Mouse (Mus musculus): ENCODE data around the gene Narf. TPM values are rescaled to one million over a fixed set of nuclear protein-coding genes. Genes with fewer than 3 reads are reported as not detected.
A peak's percentile ranks its signal among the peaks of the same experiment; 100 is the strongest.

Narf gene
- polyA plus RNA-seq, 1 experiment from 2014 or later = 118 TPM

- Histone ChIP-seq H3K27ac (ENCODE audit: low read length) (peak within 1 kb of the TSS; percentile 77), H3K36me3 (ENCODE audit: control insufficient read depth, insufficient read depth) (no peaks in the 10 kb centered on the region), H3K27me3 (ENCODE audit: control insufficient read depth, insufficient read depth, low read depth, low read length) (no peaks in the 10 kb centered on the region), H3K9me3 (replicated peaks; ENCODE audit: control insufficient read depth, low read length) (no peaks in the 10 kb centered on the region), H3K4me1 (ENCODE audit: control insufficient read depth, low read depth, low read length) (peaks cover 17% of the 10 kb centered on the region), H3K4me3 (ENCODE audit: low read depth, low read length) (peak within 1 kb of the TSS; percentile 86), H3K4me2 (ENCODE audit: low read depth, low read length) (peak within 1 kb of the TSS; percentile 88), H3K9ac (ENCODE audit: low read depth, low read length) (peak within 1 kb of the TSS; percentile 76)
- ATAC-seq (ENCODE audit: low read depth) = peak; percentile 99
- under 1% methylated on average over 70 of the region's 70 CpGs for WGBS (ENCODE audit: insufficient replicate concordance)
These were observed 32.7 kb upstream of the Narf start, which contains the start of the genes Hexdc and Ogfod3 for GRCm38 (mm10) chr11:121204161-121205006. Gene Hexdc, plus strand, starts transcription at chr11:121204433. Gene Ogfod3, minus strand, starts transcription at chr11:121204711.

GRCm38 (mm10) chr11:121216831-121217230 lies 20.2 kb upstream of the Narf start:
- H3K9ac ChIP-seq (ENCODE audit: low read depth, low read length) = no peak overlapping the region
- WGBS (ENCODE audit: insufficient replicate concordance) = 67% methylated on average over 3 of the region's 3 CpGs
- no peaks in the 10 kb centered on the region for H3K9me3 ChIP-seq (replicated peaks; ENCODE audit: control insufficient read depth, low read length)
- H3K4me3 ChIP-seq (ENCODE audit: low read depth, low read length) = no peak overlapping the region
- no peak overlapping the region for H3K4me2 ChIP-seq (ENCODE audit: low read depth, low read length)
- no peaks in the 10 kb centered on the region for H3K4me1 ChIP-seq (ENCODE audit: control insufficient read depth, low read depth, low read length)
- no peaks in the 10 kb centered on the region for H3K27me3 ChIP-seq (ENCODE audit: control insufficient read depth, insufficient read depth, low read depth, low read length)
- no peak overlapping the region for H3K27ac ChIP-seq (ENCODE audit: low read length)
- ATAC-seq (ENCODE audit: low read depth) = no peak
- H3K36me3 ChIP-seq (ENCODE audit: control insufficient read depth, insufficient read depth) = peaks cover 8% of the 10 kb centered on the region

- no peaks in the 10 kb centered on the region for H3K27me3 ChIP-seq (ENCODE audit: control insufficient read depth, insufficient read depth, low read depth, low read length)
- H3K9ac ChIP-seq (ENCODE audit: low read depth, low read length) = no peak overlapping the region
- ATAC-seq (ENCODE audit: low read depth) = no peak
- H3K9me3 ChIP-seq (replicated peaks; ENCODE audit: control insufficient read depth, low read length) = no peaks in the 10 kb centered on the region
- no peak overlapping the region for H3K27ac ChIP-seq (ENCODE audit: low read length)
- peaks cover 35% of the 10 kb centered on the region for H3K36me3 ChIP-seq (ENCODE audit: control insufficient read depth, insufficient read depth)
- no peak overlapping the region for H3K4me3 ChIP-seq (ENCODE audit: low read depth, low read length)
- WGBS (ENCODE audit: insufficient replicate concordance) = 84% methylated on average over 11 of the region's 11 CpGs
- H3K4me2 ChIP-seq (ENCODE audit: low read depth, low read length) = no peak overlapping the region
- no peaks in the 10 kb centered on the region for H3K4me1 ChIP-seq (ENCODE audit: control insufficient read depth, low read depth, low read length)
These were observed 17.3 kb upstream of the Narf start for GRCm38 (mm10) chr11:121219776-121220175.

- 90% methylated on average over 5 of the region's 5 CpGs for WGBS (ENCODE audit: insufficient replicate concordance)
- H3K36me3 ChIP-seq (ENCODE audit: control insufficient read depth, insufficient read depth) = peaks cover 42% of the 10 kb centered on the region
These were observed 16.3 kb upstream of the Narf start for GRCm38 (mm10) chr11:121220771-121221170.

GRCm38 (mm10) chr11:121221321-121222010 lies 15.6 kb upstream of the Narf start:
- H3K4me1 ChIP-seq (ENCODE audit: control insufficient read depth, low read depth, low read length) = no peaks in the 10 kb centered on the region
- peaks cover 43% of the 10 kb centered on the region for H3K36me3 ChIP-seq (ENCODE audit: control insufficient read depth, insufficient read depth)
- H3K9me3 ChIP-seq (replicated peaks; ENCODE audit: control insufficient read depth, low read length) = no peaks in the 10 kb centered on the region
- no peaks in the 10 kb centered on the region for H3K27me3 ChIP-seq (ENCODE audit: control insufficient read depth, insufficient read depth, low read depth, low read length)
- no peak overlapping the region for H3K9ac ChIP-seq (ENCODE audit: low read depth, low read length)
- no peak overlapping the region for H3K4me3 ChIP-seq (ENCODE audit: low read depth, low read length)
- no peak for ATAC-seq (ENCODE audit: low read depth)
- H3K4me2 ChIP-seq (ENCODE audit: low read depth, low read length) = no peak overlapping the region
- WGBS (ENCODE audit: insufficient replicate concordance) = 57% methylated on average over 6 of the region's 6 CpGs
- H3K27ac ChIP-seq (ENCODE audit: low read length) = no peak overlapping the region

More at GRCm38 (mm10) chr11:121220771-121221170, 16.3 kb upstream of the Narf start:
- Histone ChIP-seq H3K27ac (ENCODE audit: low read length) (no peak overlapping the region), H3K9me3 (replicated peaks; ENCODE audit: control insufficient read depth, low read length) (no peaks in the 10 kb centered on the region), H3K4me1 (ENCODE audit: control insufficient read depth, low read depth, low read length) (no peaks in the 10 kb centered on the region), H3K27me3 (ENCODE audit: control insufficient read depth, insufficient read depth, low read depth, low read length) (no peaks in the 10 kb centered on the region), H3K9ac (ENCODE audit: low read depth, low read length) (no peak overlapping the region), H3K4me3 (ENCODE audit: low read depth, low read length) (no peak overlapping the region), H3K4me2 (ENCODE audit: low read depth, low read length) (no peak overlapping the region)
- ATAC-seq (ENCODE audit: low read depth) = no peak

- H3K9ac ChIP-seq (ENCODE audit: low read depth, low read length) = peak overlapping the region; percentile 77
- 12% methylated on average over 21 of the region's 21 CpGs for WGBS (ENCODE audit: insufficient replicate concordance)
- H3K4me2 ChIP-seq (ENCODE audit: low read depth, low read length) = peak overlapping the region; percentile 74
- H3K27me3 ChIP-seq (ENCODE audit: control insufficient read depth, insufficient read depth, low read depth, low read length) = no peaks in the 10 kb centered on the region
- peaks cover 35% of the 10 kb centered on the region for H3K4me1 ChIP-seq (ENCODE audit: control insufficient read depth, low read depth, low read length)
- peaks cover 23% of the 10 kb centered on the region for H3K36me3 ChIP-seq (ENCODE audit: control insufficient read depth, insufficient read depth)
- peak overlapping the region; percentile 83 for H3K27ac ChIP-seq (ENCODE audit: low read length)
- peak; percentile 17 for ATAC-seq (ENCODE audit: low read depth)
- no peaks in the 10 kb centered on the region for H3K9me3 ChIP-seq (replicated peaks; ENCODE audit: control insufficient read depth, low read length)
- peak overlapping the region; percentile 73 for H3K4me3 ChIP-seq (ENCODE audit: low read depth, low read length)
These were observed 8.7 kb upstream of the Narf start for GRCm38 (mm10) chr11:121228129-121229017.

- H3K27me3 ChIP-seq (ENCODE audit: control insufficient read depth, insufficient read depth, low read depth, low read length) = no peaks in the 10 kb centered on the region
- ATAC-seq (ENCODE audit: low read depth) = peak; percentile 90
- H3K4me3 ChIP-seq (ENCODE audit: low read depth, low read length) = peak within 1 kb of the TSS; percentile 73
- peak within 1 kb of the TSS; percentile 77 for H3K9ac ChIP-seq (ENCODE audit: low read depth, low read length)
- under 1% methylated on average over 23 of the region's 23 CpGs for WGBS (ENCODE audit: insufficient replicate concordance)
- no peaks in the 10 kb centered on the region for H3K9me3 ChIP-seq (replicated peaks; ENCODE audit: control insufficient read depth, low read length)
- H3K4me2 ChIP-seq (ENCODE audit: low read depth, low read length) = peak within 1 kb of the TSS; percentile 74
- peak within 1 kb of the TSS; percentile 83 for H3K27ac ChIP-seq (ENCODE audit: low read length)
- H3K36me3 ChIP-seq (ENCODE audit: control insufficient read depth, insufficient read depth) = peaks cover 17% of the 10 kb centered on the region
- peaks cover 38% of the 10 kb centered on the region for H3K4me1 ChIP-seq (ENCODE audit: control insufficient read depth, low read depth, low read length)
These were observed 8.0 kb upstream of the Narf start, which contains the start of gene Cybc1 for GRCm38 (mm10) chr11:121229018-121229439. Gene Cybc1, minus strand, starts transcription at chr11:121229322.

GRCm38 (mm10) chr11:121231191-121231590 lies 5.9 kb upstream of the Narf start:
- no peaks in the 10 kb centered on the region for H3K9me3 ChIP-seq (replicated peaks; ENCODE audit: control insufficient read depth, low read length)
- H3K4me1 ChIP-seq (ENCODE audit: control insufficient read depth, low read depth, low read length) = peaks cover 47% of the 10 kb centered on the region
- H3K27ac ChIP-seq (ENCODE audit: low read length) = peak overlapping the region; percentile 71; the same call in 1 of the 2 replicates
- no peak overlapping the region for H3K4me2 ChIP-seq (ENCODE audit: low read depth, low read length)
- ATAC-seq (ENCODE audit: low read depth) = no peak
- no peak overlapping the region for H3K4me3 ChIP-seq (ENCODE audit: low read depth, low read length)
- no peaks in the 10 kb centered on the region for H3K27me3 ChIP-seq (ENCODE audit: control insufficient read depth, insufficient read depth, low read depth, low read length)
- 63% methylated on average over 4 of the region's 4 CpGs for WGBS (ENCODE audit: insufficient replicate concordance)
- H3K9ac ChIP-seq (ENCODE audit: low read depth, low read length) = no peak overlapping the region
- peaks cover 2% of the 10 kb centered on the region; the same call in 1 of the 2 replicates for H3K36me3 ChIP-seq (ENCODE audit: control insufficient read depth, insufficient read depth)
